Mouse (Mus musculus): Measurements from ENCODE around the gene Ncoa1.

GRCm38 (mm10) chr12:4206106-4206505, 270.9 kb downstream of the Ncoa1 start:
- TF ChIP-seq POLR2A (IDR thresholded peaks at IDR 0.05; ENCODE audit: insufficient read depth, low read depth, low read length): no peak
- TF ChIP-seq CTCF (IDR thresholded peaks at IDR 0.05): no peak

Measured in heart, adult 2 months (tissue).